Mouse (Mus musculus) spleen, postnatal 14 days (tissue): ENCODE results near the gene Sptlc3.

Source experiments
- DNase-seq, 2 experiments: peaks; one replicate each; pipeline ENCODE4 v3.0.0; 2021 to 2022; ENCODE audit warnings: low spot score in 2 of 2

The Sptlc3 gene

DNA sequence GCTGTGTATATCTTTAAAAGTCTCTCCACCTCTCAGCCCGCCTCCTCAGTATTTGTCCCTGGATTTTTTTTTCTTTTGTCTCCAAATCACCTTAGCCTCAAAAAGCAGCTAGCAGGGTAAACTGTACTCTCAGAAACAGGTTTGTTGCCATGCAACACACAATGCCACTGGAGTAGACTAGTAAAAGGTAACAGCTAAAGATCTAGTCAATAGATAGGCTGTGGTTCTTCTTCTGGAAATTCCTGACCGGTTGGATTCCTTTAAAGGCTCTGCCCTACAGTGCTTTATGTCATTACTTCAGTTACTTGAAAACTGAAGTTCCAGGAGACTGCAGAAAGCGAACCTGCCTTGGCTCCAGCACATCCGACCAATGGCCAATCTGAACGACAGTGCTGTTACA, at the start of gene Sptlc3:
Gene Sptlc3, plus strand, starts transcription at position 78 of the 400 bp plus-strand sequence.
- DNase-seq, result no peak

- no peak for DNase-seq
Observed at GRCm38 (mm10) chr2:139467726-139468125, 26.0 kb upstream of the Sptlc3 start.

- DNase-seq, result no peak
Observed at GRCm38 (mm10) chr2:139488708-139489107, 5.0 kb upstream of the Sptlc3 start.

DNA sequence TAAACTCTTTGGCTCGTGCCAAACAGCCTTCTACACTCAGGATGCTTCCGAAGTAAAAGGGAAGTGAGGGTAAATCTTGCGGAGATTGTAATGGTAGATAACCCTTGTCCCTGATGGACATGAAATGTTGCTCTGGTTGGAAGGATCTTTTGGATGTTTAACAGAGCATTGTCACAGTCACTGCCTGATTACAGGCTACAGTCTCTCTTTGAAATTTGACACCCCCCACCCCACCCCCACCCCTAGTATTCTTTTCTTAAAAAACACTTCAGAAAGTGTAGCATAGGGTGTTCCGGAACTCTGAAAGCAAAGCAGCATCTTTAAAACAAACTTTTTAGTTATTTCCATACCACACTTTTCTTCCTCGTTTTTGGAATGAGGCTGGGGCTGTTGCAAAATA, 916 bp downstream of the Sptlc3 start:
- DNase-seq, result no peak

DNA sequence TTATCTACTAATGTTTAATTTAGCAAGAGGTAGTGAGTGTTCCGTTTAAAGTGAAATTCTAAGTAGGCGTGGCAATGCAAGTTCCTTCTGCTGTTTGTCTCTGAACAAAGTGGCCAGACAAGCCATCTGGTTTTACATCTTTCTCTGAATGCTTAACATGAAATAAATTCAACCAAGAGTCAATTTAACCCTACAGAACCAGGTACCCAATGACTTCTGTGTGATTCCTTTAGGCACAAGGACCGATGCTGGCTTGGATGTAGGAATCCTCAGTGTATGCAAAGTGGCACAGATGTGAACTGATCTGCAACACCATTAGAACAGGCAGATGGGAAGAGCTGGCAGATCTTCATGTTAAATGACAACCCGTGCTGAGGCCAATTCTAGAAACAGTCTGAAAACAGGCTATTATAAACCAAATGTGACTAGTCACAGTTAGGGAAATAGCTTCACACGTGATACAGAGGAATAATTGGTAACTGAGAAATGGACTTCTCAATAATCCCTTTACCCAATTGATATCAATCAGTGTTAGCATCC, 68.3 kb downstream of the Sptlc3 start:
- DNase-seq, result no peak

GRCm38 (mm10) chr2:139579280-139579679, 85.6 kb downstream of the Sptlc3 start:
- DNase-seq, result no peak

- DNase-seq, result no peak
Observed at GRCm38 (mm10) chr2:139582766-139583165, 89.1 kb downstream of the Sptlc3 start.

- DNase-seq, result no peak
Observed at GRCm38 (mm10) chr2:139587660-139588200, 94.0 kb downstream of the Sptlc3 start.

DNA sequence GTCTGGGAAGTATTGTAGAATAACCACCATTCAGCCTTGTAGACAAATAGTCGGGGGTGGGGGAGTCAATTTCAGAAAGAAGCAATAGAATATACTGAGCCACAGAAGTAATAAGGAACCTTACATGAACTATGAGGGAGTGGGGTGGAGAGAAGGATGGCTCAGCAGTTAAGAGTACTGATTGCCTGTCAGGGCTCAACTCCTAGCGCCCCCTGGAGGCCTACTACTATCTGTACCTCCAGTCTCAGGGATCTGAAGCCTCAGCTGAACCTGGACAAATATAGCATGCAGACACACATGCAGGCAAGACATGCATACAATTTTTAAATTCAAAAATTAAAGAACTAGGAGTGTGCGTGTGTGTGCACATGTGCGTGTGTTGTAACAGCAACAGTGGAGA, 96.2 kb downstream of the Sptlc3 start:
- peak in 1 of 2 experiments; percentile 3 for DNase-seq

DNA sequence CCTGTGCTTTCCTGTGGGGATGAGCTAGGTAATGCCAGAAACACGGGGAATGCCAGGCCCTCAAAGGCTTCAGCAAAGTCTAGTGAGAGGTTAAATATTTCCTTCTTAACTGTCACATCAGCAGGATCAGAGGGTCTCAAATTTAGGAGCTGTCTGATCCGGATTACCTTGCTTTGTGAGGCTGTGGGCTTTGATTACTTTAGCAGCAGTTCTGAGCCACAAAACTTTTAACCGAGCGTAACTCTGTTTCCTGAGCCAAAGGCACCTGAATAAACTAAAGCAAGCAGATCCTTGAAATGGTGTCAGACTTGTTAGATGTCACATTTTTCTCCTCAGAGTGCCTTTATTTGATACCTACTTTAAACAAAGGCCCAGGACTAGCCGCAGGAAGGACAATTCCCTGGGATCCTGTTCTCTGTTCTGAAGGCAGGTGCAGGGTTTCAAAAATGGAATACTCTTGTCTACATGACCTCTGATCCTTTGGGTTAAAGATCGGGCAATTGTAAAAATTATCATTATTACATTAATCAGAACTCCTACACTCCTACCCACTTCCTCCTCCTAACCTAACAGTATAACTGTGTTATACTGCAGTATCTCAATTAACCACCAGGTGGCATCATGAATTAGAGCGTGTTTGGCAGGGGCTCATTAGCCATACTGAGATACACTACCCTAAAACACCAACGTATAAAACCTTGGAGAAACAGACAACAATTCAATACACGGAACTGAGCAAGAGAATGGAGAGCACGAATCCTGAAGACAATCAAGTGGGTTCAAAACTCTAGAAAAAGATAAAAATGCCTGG, 97.4 kb downstream of the Sptlc3 start:
- no peak for DNase-seq

GRCm38 (mm10) chr2:139592109-139592508, 98.4 kb downstream of the Sptlc3 start:
- no peak for DNase-seq

- DNase-seq, result no peak
Observed at GRCm38 (mm10) chr2:139597229-139597628, 103.5 kb downstream of the Sptlc3 start.

GRCm38 (mm10) chr2:139601543-139602194, 108.0 kb downstream of the Sptlc3 start:
- DNase-seq, result no peak

GRCm38 (mm10) chr2:139608167-139608566, 114.5 kb downstream of the Sptlc3 start:
- no peak for DNase-seq

DNA sequence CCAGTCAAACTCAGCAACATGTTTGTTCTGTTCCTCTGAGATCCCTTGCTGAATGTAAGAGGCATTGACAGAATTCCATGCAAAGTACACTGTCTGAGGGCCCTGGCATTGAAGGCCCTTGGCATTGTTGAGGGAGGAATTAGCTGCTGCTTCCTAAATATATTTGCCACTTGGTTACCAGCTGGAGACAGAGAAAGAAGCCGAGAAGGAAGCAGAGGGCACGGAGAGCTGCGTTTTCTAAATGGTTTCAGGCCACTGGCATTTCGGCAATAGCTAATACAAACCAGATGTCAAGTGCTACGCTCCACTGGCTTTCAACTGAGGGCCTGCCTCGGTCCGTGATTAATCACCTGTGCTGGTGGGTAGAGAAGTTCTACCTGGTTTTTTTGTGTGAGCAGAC, 115.1 kb downstream of the Sptlc3 start:
- no peak for DNase-seq

- DNase-seq, result no peak
Observed at GRCm38 (mm10) chr2:139609231-139609630, 115.5 kb downstream of the Sptlc3 start.

DNA sequence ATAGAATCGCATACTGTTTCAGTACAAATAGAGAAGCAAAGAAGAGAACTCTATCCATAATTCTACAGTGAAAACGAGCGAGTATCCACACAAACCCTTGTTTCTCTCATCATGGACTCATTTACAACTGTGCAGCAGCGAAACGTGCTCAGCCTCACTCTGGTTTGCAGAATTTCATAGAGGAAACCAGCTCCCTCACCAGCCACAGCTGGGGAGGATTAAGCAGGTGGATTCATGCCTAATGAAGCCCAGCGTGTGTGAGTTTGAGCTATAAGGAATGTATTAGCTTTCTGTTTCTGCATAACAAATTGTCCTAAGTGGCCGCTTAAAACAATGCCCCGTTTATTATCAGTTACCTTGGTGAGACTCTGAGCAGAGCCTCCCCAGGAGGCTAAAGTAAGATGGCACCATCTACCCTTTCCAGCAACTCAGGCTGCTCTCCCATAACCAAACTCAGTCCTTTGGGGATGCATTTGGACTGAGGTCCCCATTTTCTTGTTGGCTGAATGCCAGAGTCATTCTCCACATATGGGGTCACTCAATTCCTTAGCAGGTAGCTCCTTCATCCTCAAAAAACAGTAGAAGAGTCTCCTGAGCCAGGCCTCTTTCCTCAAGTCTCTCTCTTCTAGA, 116.1 kb downstream of the Sptlc3 start:
- DNase-seq, result no peak

GRCm38 (mm10) chr2:139612410-139613107, 118.8 kb downstream of the Sptlc3 start:
- no peak for DNase-seq

GRCm38 (mm10) chr2:139626496-139626895, 132.8 kb downstream of the Sptlc3 start:
- DNase-seq, result no peak

DNA sequence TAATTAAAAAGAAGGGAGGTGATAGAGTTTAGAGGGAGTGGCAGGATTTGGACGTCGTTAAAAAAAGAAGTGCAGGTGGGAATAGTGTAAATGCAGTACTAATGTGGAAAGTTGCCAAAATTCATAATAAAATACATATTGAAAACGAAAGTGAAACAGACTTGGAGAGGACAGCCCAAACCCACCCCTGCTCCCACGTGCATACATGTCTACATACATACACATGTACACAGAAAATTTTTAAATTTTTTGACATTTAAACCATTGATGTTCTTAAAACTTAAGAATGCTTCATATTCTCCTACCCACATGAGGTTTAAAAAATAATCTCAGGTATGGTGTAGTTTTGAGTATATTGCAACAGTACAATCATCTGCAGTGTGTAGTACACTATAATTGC, 135.0 kb downstream of the Sptlc3 start:
- no peak for DNase-seq

GRCm38 (mm10) chr2:139629653-139630052, 135.9 kb downstream of the Sptlc3 start:
- DNase-seq, result no peak

DNA sequence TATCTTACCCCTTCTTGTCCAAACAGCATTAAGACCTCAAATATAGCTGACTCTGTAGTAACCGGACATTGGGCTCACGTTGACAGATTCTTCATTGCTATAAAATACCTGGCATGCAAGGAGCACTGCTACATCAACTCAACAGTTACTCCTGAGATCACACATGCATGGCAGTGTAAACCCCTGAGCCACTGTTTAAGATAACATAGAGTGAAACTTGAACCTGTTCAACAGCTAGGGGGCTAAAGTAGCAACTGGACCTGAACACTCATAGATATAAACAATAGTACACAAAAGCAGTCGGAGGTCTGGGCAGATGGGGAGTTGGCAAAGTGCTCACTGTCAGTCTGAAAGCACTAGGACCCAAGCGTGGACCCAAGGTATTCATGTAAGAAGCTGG, 140.8 kb downstream of the Sptlc3 start:
- DNase-seq, result no peak
